Mouse (Mus musculus) spleen, postnatal 14 days (tissue): ENCODE results near the gene Zfp296.
A peak's percentile ranks its signal among the peaks of the same experiment; 100 is the strongest.
"Not testable (repeated sequence)": the region's sequence is repeated elsewhere in the genome, so short reads cannot be mapped to it uniquely, and the experiment has no call there.

Experiments
- DNase-seq, 2 experiments: peaks; one replicate each; pipeline ENCODE4 v3.0.0; 2021 to 2022; ENCODE audit warnings: low spot score in 2 of 2

Zfp296 gene

GRCm38 (mm10) chr7:19562643-19563410, 14.3 kb upstream of the Zfp296 start, which contains the start of gene Ppp1r37:
Gene Ppp1r37, minus strand, starts transcription at chr7:19563076.
- DNase-seq, result no peak

DNA sequence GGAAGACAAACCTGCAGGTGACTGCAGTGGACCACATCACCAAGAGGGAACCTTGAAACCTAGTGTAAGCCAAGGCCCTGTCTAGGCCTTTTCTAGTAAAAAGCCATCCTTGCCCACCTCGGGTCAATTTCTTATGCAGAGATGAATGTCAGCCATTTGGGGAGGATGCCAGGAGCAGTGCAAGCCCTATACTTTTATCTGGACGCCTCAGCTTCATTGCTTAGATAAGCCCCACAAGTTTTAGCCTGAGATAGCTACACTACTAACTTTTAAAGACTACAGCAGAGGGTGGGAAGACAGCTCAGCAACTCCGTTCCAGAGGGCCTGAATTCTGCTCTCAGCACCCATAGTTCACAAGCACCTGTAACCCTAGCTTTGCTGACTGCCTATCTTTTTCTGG, 13.2 kb upstream of the Zfp296 start:
- peak in 1 of 2 experiments; percentile 37 for DNase-seq

- no peak for DNase-seq
Observed at GRCm38 (mm10) chr7:19564455-19564854, 12.6 kb upstream of the Zfp296 start.

DNA sequence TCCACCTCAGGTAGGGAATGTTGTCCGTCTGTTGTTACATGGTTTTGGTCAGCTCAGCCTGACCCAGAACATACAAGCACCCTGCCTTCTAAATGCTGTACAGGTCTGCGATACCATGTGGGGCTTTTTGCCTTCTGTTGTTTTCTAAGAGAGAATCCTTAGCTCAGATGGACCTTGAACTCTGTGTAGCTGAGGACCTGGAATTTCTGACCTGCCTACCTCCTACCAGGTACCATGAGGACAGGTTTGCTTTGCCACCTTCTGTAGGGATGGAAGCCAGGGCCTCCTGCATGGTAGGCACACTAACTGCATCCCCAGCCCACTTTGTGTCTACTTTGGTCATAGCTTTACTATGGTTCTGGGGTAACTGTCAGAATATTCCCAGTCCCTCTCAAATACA, 11.3 kb upstream of the Zfp296 start:
- DNase-seq, result no peak

DNA sequence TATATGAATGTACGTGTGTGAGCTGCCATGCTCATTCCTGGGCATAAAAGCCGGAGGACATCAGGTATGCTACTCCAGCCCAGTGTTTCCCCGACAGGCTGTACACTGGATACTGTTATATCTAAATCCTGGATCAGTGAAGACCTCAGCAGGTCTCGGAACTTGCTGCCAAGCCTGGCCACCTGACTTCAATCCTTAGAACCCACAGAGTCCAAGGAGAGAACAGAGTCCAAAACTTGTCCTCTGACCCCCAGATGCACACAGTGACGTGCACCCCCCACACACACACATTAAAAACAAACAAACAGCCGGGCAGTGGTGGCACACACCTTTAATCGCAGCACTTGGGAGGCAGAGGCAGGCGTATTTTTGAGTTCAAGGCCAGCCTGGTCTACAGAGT, 9.7 kb upstream of the Zfp296 start:
- no peak for DNase-seq

GRCm38 (mm10) chr7:19569647-19570046, 7.4 kb upstream of the Zfp296 start:
- no peak for DNase-seq

GRCm38 (mm10) chr7:19572926-19573775, 3.9 kb upstream of the Zfp296 start:
- peak; percentile 77 to 83 for DNase-seq

GRCm38 (mm10) chr7:19573776-19574140, 3.3 kb upstream of the Zfp296 start:
- no peak for DNase-seq

GRCm38 (mm10) chr7:19575559-19575958, 1.5 kb upstream of the Zfp296 start:
- DNase-seq, result no peak

- DNase-seq, result peak in 1 of 2 experiments; percentile 42
Observed at GRCm38 (mm10) chr7:19577877-19578414, 859 bp downstream of the Zfp296 start.

- DNase-seq, result no peak
Observed at GRCm38 (mm10) chr7:19578436-19578835, 1.3 kb downstream of the Zfp296 start.

DNA sequence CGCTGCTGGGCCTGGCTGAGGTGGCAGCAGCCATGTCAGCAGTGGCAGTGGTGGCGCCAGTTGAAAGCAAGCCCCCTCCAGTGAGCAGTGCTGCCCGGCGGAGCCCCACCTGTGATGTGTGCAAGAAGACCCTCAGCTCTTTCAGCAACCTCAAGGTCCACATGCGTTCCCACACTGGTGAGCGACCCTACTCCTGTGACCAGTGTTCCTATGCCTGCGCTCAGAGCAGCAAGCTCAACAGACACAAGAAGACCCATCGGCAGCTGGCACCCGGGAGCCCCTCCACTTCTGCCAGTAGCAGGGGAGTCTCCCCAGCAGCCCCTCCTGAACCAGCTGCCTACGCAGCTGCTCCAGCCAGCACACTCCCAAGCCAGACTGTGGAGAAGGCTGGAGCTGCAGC, 2.7 kb downstream of the Zfp296 start:
- DNase-seq, result no peak

DNA sequence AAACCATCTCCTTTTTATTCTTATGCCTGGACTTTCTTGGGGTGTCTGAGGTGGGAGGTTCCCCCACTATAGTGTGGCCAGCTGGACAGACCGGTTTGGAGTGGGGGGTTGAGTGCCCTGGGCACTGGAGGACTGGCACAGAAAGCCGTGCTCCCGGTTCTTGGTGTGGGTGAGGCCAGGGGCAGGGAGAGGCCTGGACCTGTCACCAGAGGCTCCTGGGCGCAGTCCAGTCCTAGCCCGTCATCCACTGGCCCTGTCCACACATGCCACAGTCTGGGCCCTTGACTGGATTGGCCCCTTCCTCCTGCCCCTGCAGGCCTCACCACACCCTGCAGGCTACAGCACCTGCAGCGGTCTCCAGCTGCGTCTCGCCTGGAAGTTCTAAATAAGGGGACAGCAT, 3.5 kb downstream of the Zfp296 start:
- no peak for DNase-seq

DNA sequence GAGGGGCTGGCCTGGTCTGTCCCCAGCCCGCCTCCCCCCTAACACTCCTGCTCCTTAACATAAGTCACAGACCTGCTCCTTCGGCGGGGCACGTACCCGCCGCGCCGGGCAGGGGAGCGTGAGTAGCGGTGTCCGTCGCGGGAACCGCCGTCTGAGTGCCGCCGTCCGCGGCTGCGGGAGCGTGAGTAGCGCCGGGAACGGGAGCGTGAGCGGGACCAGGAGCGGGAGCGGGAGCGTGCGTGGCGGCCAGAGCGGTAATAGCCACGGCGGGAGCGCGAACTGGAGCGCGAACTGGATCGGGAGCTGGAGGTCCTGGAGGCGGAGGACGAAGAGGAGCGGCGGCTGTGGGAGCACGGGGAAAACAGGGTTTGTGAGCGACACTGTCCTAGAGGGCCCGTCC, 9.2 kb downstream of the Zfp296 start:
- no peak for DNase-seq

DNA sequence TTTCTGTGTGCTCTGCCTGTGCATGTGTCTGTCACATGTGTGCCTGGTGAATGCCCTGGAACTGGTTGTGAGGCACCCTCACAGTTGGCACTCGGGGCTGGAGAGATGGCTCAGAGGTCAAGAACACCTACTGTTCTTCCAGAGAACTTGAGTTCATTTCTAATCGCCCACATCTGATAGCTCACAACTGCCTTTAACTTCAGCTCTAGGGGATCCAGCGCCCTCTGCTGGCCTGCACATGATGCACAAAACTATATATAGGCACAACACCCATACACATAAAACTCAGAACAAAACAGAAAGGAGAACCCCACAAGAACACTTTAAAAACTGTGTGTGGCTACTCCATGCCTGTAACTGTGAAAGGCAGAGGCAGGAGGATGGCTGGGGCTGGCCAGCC, 12.1 kb downstream of the Zfp296 start:
- peak; percentile 39 to 65 for DNase-seq

- DNase-seq, result peak; percentile 49 to 78
Observed at GRCm38 (mm10) chr7:19589917-19590316, 12.8 kb downstream of the Zfp296 start.

DNA sequence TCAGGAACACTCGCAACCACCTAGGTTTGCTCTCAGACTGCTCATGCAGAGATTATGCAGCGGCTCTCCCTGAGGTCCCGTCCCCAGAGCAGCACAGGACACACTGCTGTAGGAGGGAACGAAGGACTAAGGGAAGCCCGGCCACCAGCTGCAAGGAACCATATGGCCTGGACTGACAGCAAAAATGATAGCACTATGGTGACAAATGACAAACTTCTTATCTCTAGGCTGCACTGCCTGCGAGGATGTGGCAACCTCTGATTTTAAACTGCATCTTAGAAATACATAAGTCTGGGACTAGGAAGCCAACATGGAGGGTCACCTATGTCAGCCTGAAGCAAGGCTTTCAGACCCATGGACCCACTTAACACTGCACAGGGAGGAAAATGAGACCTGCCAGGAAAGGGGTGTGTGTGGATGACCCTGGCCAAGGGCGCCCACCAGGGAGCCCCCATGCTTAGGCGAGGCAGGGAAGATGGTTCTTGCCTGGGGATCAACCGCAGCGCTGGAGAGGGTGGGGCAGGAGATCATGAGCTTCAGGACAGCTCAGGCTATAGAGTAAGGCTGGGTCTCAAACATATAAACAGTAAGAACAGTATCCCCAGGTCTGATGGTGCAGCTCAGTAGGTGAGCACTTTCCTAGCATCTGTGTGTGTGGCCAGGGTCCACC, 16.1 kb downstream of the Zfp296 start:
- DNase-seq, result no peak

DNA sequence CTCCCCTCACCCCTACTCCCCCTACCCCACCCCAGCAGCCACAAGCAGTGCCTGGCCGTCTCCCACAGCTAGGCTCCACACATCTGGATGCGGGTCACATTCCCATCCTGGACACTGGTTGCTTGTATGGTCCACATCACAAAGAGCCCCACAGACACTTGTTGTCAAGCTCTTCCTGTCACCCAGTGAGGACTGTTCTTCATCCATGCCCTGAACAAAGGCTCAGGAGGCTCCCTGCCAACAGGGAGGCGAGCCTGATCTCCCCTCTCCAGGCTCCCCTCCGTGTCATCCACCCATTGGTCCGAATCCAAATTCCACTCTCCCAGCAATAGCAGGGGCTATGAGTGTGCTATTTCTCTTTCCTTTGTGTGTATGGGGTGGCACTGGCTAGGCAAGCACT, 23.5 kb downstream of the Zfp296 start:
- DNase-seq, result no peak

GRCm38 (mm10) chr7:19603055-19603454, 26.0 kb downstream of the Zfp296 start:
- no peak for DNase-seq

GRCm38 (mm10) chr7:19603849-19604605, 26.9 kb downstream of the Zfp296 start, which contains the start of gene Clasrp:
Gene Clasrp, minus strand, starts transcription at chr7:19604486.
- peak; percentile 95 to 96 for DNase-seq

DNA sequence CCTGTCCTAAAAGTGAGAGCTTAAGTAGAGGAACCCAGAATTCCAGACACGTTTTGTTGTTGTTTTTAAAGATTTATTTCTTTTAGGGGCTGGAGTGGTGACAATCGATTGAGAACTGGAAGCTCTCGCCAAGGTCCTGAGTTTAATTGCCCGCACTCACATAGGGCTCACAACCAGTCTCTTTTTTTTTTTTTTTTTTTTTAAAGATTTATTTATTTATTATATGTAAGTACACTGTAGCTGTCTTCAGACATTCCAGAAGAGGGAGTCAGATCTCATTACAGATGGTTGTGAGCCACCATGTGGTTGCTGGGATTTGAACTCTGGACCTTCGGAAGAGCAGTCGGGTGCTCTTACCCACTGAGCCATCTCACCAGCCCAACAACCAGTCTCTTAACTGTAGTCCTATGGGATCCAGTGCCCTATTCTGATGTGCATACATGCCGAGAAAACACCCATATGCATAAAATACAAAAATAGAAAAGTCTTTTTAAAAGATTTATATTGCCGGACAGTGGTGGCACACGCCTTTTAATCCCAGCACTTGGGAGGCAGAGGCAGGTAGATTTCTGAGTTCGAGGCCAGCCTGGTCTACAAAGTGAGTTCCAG, 27.6 kb downstream of the Zfp296 start:
- DNase-seq, result not testable (repeated sequence)
